8 mouse cellular contexts compared by ENCODE assay signal in genomic region chr8:69399181-69399955, GRCm38 (mm10). TPM values are rescaled to one million over a fixed set of nuclear protein-coding genes. Genes with fewer than 3 reads are reported as not detected.
A peak's percentile ranks its signal among the peaks of the same experiment; 100 is the strongest.
DNase-seq lines count a peak whose midpoint lies in the region; ATAC-seq lines count a peak whose summit lies in the region.

No protein-coding gene starts in this region.

- no peaks in the 10 kb centered on the region for H3K27me3 ChIP-seq in forebrain, embryonic 15.5 days

- peak overlapping the region; percentile 63 for H3K4me2 ChIP-seq in forebrain, embryonic 15.5 days (replicated peaks)

- H3K9ac ChIP-seq in forebrain, embryonic 15.5 days (replicated peaks), result peak overlapping the region; percentile 56

- peak; percentile 12; the same call in 1 of the 2 replicates for ATAC-seq in cerebellum, adult (ENCODE audit: insufficient number of reproducible peaks, low FRiP score, low TSS enrichment)
- ATAC-seq in forebrain, embryonic 15.5 days (replicated peaks), result peak; percentile 12
- ATAC-seq in erythroid progenitor cell, adult 5-6 weeks (replicated peaks; ENCODE audit: low FRiP score, poor library complexity, severe bottlenecking), result no peak

- H3K9me3 ChIP-seq in forebrain, embryonic 15.5 days, result no peaks in the 10 kb centered on the region

- peaks cover 17% of the 10 kb centered on the region for H3K4me1 ChIP-seq in forebrain, embryonic 15.5 days

- 20% methylated on average over 42 of the region's 43 CpGs for WGBS in forebrain, embryonic 15.5 days

- H3K27ac ChIP-seq in forebrain, embryonic 15.5 days (replicated peaks), result no peak overlapping the region

- peak overlapping the region; percentile 48 for H3K4me3 ChIP-seq in forebrain, embryonic 15.5 days

- no peaks in the 10 kb centered on the region for H3K36me3 ChIP-seq in forebrain, embryonic 15.5 days

- DNase-seq in Muller cell, postnatal 12 days (ENCODE audit: inconsistent ontology term), result peak; percentile 68
- DNase-seq in heart, postnatal 4 days, result peak; percentile 73
- DNase-seq in layer of hippocampus, postnatal 14 days (ENCODE audit: low spot score in 2 of 2), result peak; percentile 22 to 34
- peak; percentile 75 to 80 for DNase-seq in lung, postnatal 4 days
- peak; percentile 77 for DNase-seq in retina, postnatal 1 day

RNA-seq across cellular contexts. Expression of gene Gm9495, which starts 54.0 kb away (rescaled TPM):
- not detected in 2 replicates for polyA plus RNA-seq in forebrain, embryonic 15.5 days (2015; fragmentation: Nextera tagmentation; extraction: Ambion mirVana)
- under 1 TPM in 1 of 2 experiments, not detected in 1; 0.24 TPM for total RNA-seq in heart, postnatal 4 days (2021)
- total RNA-seq in layer of hippocampus, postnatal 14 days (2021), result not detected
- not detected in 2 replicates for total RNA-seq in erythroid progenitor cell, adult 5-6 weeks (2015; ENCODE audit: low replicate concordance)
- total RNA-seq in erythroid progenitor cell, adult 5-6 weeks (2017; ENCODE audit: low replicate concordance), result not detected in 2 replicates
